Mouse (Mus musculus) cortical plate, adult 2 months (tissue): Measurements from ENCODE around the gene Fancg.

Experiments
- CTCF ChIP-seq: fragments of 200-500 bp; IDR thresholded peaks from 2 replicates; pipeline ENCODE4 v1.5.1; 2011; ENCODE audit warnings: mild to moderate bottlenecking, control low read depth, low read length; ENCODE audit not compliant: insufficient read depth; ENCODE audit errors: extremely low read depth
- POLR2A ChIP-seq: fragments of 200-500 bp; IDR thresholded peaks from 2 replicates; pipeline ENCODE4 v1.6.1; 2011; ENCODE audit warnings: mild to moderate bottlenecking, low read length, control low read depth; ENCODE audit not compliant: insufficient read depth; ENCODE audit errors: extremely low read depth

DNA sequence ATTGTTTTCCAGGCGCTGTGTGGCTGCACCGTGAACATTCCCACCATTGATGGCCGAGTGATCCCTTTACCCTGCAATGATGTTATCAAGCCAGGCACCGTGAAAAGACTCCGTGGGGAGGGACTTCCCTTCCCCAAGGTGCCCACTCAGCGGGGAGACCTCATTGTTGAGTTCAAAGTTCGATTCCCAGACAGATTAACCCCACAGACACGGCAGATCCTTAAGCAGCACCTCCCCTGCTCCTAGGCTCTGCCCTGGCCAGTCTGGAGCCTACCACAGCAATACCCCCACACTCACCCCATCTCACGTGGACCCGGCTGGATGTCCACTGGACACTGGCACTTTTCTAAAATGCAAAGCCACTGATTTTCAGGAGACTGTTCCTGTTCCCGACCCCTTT, 53.0 kb downstream of the Fancg start:
- TF ChIP-seq CTCF, result no peak
- TF ChIP-seq POLR2A, result no peak
